Mouse (Mus musculus) liver, embryonic 14 days (tissue): ENCODE results near the gene Wasf1. TPM values are rescaled to one million over a fixed set of nuclear protein-coding genes. Genes with fewer than 3 reads are reported as not detected.

ENCODE experiments used
- polyA plus RNA-seq: library from polyadenylated mRNA; depleted of rRNA; stranded (reverse); fragments of >200 nt; gene quantifications from 2 replicates; pipeline ENCODE4 v1.2.3, GENCODE M21; 2012; rRNA removed

Gene Wasf1
- polyA plus RNA-seq: 0.53 and 0.55 TPM in 2 replicates

GRCm38 (mm10) chr10:40882831-40883643 lies at the start of gene Wasf1, which contains the start of gene Cdc40:
Gene Wasf1, plus strand, starts transcription at chr10:40883475.
Gene Cdc40, minus strand, starts transcription at chr10:40883311.

Other genes starting within 250 kb of the Wasf1 start
- gene Mettl24, start 200.2 kb upstream of the Wasf1 start, polyA plus RNA-seq: 0.20 and 0.23 TPM in 2 replicates
- gene Cdc40, start 164 bp upstream of the Wasf1 start, polyA plus RNA-seq: 9.3 and 10.0 TPM in 2 replicates
- not detected in 2 replicates for gene Gpr6, start 188.8 kb downstream of the Wasf1 start, polyA plus RNA-seq